Mouse (Mus musculus) hindbrain, embryonic 11.5 days (tissue): Measurements from ENCODE around the gene Map3k3. TPM values are rescaled to one million over a fixed set of nuclear protein-coding genes. Genes with fewer than 3 reads are reported as not detected.
"Not testable (repeated sequence)": the region's sequence is repeated elsewhere in the genome, so short reads cannot be mapped to it uniquely, and the experiment has no call there.

Experiments used
- ATAC-seq: fragments of 200-750 bp; cut with Nextera tagmentation; 2 replicates; pipeline ENCODE4 v1.8.0; 2017; ENCODE audit warnings: mild to moderate bottlenecking, moderate TSS enrichment, moderate library complexity; ENCODE audit not compliant: low FRiP score
- DNase-seq: peaks from one replicate; pipeline ENCODE4 v3.0.0-alpha.2; 2015; ENCODE audit warnings: low spot score
- H3K27ac ChIP-seq: fragments of 300-500 bp; sonication (generic); 2 replicates; pipeline ENCODE4 v1.5.1; 2014; ENCODE audit warnings: mild to moderate bottlenecking, low read depth, low read length
- H3K27me3 ChIP-seq: fragments of 300-500 bp; sonication (generic); 2 replicates; pipeline ENCODE4 v1.6.1; 2014; ENCODE audit warnings: mild to moderate bottlenecking, low read length, moderate library complexity, mixed read lengths; ENCODE audit not compliant: control insufficient read depth, insufficient read depth
- H3K36me3 ChIP-seq: fragments of 300-500 bp; sonication (generic); 2 replicates; pipeline ENCODE4 v1.6.1; 2014; ENCODE audit warnings: mild to moderate bottlenecking, low read length, moderate library complexity, mixed read lengths; ENCODE audit not compliant: control insufficient read depth, insufficient read depth
- H3K4me1 ChIP-seq: fragments of 300-500 bp; sonication (generic); replicated peaks from 2 replicates; pipeline ENCODE4 v1.6.1; 2014; ENCODE audit warnings: low read length, mixed read lengths; ENCODE audit not compliant: control insufficient read depth, insufficient read depth
- H3K4me2 ChIP-seq: fragments of 300-500 bp; sonication (generic); replicated peaks from 2 replicates; pipeline ENCODE4 v1.6.1; 2014; ENCODE audit warnings: mild to moderate bottlenecking, low read depth, low read length
- H3K4me3 ChIP-seq: fragments of 300-500 bp; sonication (generic); 2 replicates; pipeline ENCODE4 v1.5.1; 2014; ENCODE audit warnings: low read depth, low read length
- H3K9ac ChIP-seq: fragments of 300-500 bp; sonication (generic); 2 replicates; pipeline ENCODE4 v1.6.1; 2014; ENCODE audit warnings: low read depth, low read length
- H3K9me3 ChIP-seq: fragments of 300-500 bp; sonication (generic); 2 replicates; pipeline ENCODE4 v1.6.1; 2016; ENCODE audit warnings: low read length; ENCODE audit not compliant: control insufficient read depth
- WGBS: fragments of 180-500 bp; shearing (Covaris S2); extraction: QIAGEN DNeasy Blood & Tissue Kit; methylation state at CpG from one replicate; pipeline ENCODE4 v1.1.7; 2014; 5-methylcytosine and 5-hydroxymethylcytosine counted together
- polyA plus RNA-seq: library from polyadenylated mRNA; unstranded; fragments of >200 nt; fragmentation: Nextera tagmentation; extraction: Ambion mirVana; gene quantifications from 2 replicates; pipeline ENCODE4 v1.2.1, GENCODE M21; 2014

Gene Map3k3
- polyA plus RNA-seq, 1 experiment from 2014 or later: 14.2 TPM

- WGBS: 92% methylated on average over 7 of the region's 7 CpGs
- Histone ChIP-seq H3K27me3 (no peaks in the 10 kb centered on the region), H3K4me3 (no peak overlapping the region), H3K36me3 (no peaks in the 10 kb centered on the region), H3K9me3 (no peaks in the 10 kb centered on the region), H3K27ac (no peak overlapping the region), H3K4me2 (no peak overlapping the region), H3K4me1 (no peaks in the 10 kb centered on the region), H3K9ac (no peak overlapping the region)
- DNase-seq (no peak), ATAC-seq (no peak)
Measured at GRCm38 (mm10) chr11:106194891-106195290, 110.5 kb downstream of the Map3k3 start.

DNA sequence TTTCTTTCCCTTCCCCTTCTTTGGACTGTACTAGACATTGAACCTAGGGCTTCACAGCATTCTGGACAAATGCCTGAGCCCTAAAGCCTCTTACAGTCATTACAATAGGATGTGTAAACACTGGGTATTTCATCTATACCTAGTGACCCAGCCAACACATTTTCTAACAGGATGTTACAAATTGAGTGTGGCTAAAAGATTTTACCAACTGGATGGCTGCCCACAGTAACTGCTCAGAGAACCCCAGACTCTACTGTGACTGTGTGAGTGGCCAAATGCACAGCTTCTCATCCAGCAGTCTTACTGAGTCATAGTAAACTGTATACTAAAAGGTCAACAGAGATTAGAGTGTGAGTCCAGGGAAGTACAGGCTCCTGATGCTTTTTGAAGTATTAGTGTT lies 110.9 kb downstream of the Map3k3 start:
- H3K27me3 ChIP-seq: no peaks in the 10 kb centered on the region
- no peak overlapping the region for H3K27ac ChIP-seq
- DNase-seq (no peak), ATAC-seq (no peak)
- H3K4me2 ChIP-seq: no peak overlapping the region
- no peak overlapping the region for H3K4me3 ChIP-seq
- no peaks in the 10 kb centered on the region for H3K9me3 ChIP-seq
- no peaks in the 10 kb centered on the region for H3K36me3 ChIP-seq
- H3K9ac ChIP-seq: no peak overlapping the region
- no peaks in the 10 kb centered on the region for H3K4me1 ChIP-seq

- Histone ChIP-seq H3K27me3 (no peaks in the 10 kb centered on the region), H3K9ac (no peak overlapping the region), H3K27ac (no peak overlapping the region), H3K9me3 (no peaks in the 10 kb centered on the region), H3K4me2 (no peak overlapping the region), H3K36me3 (peaks cover 3% of the 10 kb centered on the region; the same call in 1 of the 2 replicates), H3K4me3 (no peak overlapping the region), H3K4me1 (no peaks in the 10 kb centered on the region)
- ATAC-seq (no peak), DNase-seq (no peak)
- 90% methylated on average over 4 of the region's 4 CpGs for WGBS
Measured at GRCm38 (mm10) chr11:106198277-106198676, 113.9 kb downstream of the Map3k3 start.

DNA sequence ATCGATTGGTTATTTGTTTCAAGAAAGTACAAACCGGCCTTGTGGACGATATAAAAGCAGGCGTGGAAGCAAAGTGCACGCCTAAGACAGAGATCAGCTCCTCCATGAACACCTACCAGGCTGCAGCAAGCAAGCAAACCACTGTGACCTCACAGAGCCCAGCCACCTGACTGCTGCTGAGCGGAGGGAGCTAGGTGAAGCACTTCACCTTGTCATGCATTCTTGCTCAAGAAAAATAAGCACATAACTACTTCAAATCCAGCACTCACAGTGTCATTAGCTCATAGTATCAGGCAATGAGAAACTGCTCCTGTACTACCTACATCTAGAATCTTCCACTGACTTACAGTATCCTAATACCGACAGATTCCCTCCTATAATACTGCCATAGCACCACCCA lies 115.6 kb downstream of the Map3k3 start:
- not testable (repeated sequence) for H3K27me3 ChIP-seq, ATAC-seq, H3K9ac ChIP-seq, H3K4me3 ChIP-seq, H3K4me2 ChIP-seq, H3K4me1 ChIP-seq, H3K27ac ChIP-seq, H3K36me3 ChIP-seq, H3K9me3 ChIP-seq, DNase-seq
- WGBS: 97% methylated on average over 7 of the region's 7 CpGs

DNA sequence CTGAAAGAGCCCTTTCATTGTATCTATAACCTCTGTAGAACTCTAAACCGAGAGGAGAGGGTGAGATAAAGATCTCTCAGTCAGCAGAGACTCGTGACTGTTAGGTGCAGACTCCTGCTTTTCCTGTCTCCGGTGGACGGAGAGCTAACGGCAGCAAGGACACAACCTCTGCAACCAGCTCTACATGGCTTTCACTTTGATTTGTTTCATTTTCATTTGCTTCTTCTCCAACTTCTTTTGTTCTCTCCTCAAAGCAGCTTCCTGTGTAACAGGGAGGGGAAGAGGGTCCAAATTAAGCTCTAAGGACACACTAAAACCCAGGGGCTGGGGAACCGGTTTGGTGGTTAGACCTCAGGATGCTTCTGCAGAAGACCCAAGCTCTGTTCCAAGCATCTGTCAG lies 116.3 kb downstream of the Map3k3 start:
- H3K36me3 ChIP-seq: peaks cover 3% of the 10 kb centered on the region; the same call in 1 of the 2 replicates
- H3K9me3 ChIP-seq: no peaks in the 10 kb centered on the region
- no peak for DNase-seq
- H3K4me3 ChIP-seq: no peak overlapping the region
- H3K4me1 ChIP-seq: no peaks in the 10 kb centered on the region
- H3K4me2 ChIP-seq: no peak overlapping the region
- H3K27ac ChIP-seq: no peak overlapping the region
- H3K9ac ChIP-seq: no peak overlapping the region
- ATAC-seq: no peak
- H3K27me3 ChIP-seq: no peaks in the 10 kb centered on the region
- 86% methylated on average over 6 of the region's 6 CpGs for WGBS

- Histone ChIP-seq H3K36me3 (peaks cover 3% of the 10 kb centered on the region; the same call in 1 of the 2 replicates), H3K27ac (no peak overlapping the region), H3K9ac (no peak overlapping the region), H3K9me3 (no peaks in the 10 kb centered on the region), H3K4me3 (no peak overlapping the region), H3K4me1 (no peaks in the 10 kb centered on the region), H3K4me2 (no peak overlapping the region), H3K27me3 (no peaks in the 10 kb centered on the region)
- DNase-seq: no peak
- no peak for ATAC-seq
- 93% methylated on average over 19 of the region's 19 CpGs for WGBS
Measured at GRCm38 (mm10) chr11:106201337-106202122, 117.1 kb downstream of the Map3k3 start.

DNA sequence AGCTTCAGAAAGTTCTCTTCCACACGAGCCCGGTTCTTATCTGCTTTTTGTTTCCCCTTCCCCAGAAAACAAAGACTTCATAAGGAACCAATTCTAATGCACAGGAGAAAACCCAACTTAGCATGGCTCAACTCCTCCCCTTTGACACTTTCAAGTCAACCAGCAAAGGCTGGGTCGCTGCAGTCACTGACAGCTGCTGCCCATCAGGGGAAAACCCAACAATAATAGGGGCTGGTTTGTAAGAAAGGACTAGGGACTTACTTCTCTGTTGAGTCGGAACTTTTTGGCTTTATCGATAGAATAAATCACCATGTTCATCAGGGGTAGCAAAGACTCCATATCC lies 117.7 kb downstream of the Map3k3 start, which contains the start of gene Strada:
TSS of gene Strada (minus strand) at position 46 of the 343 bp plus-strand sequence.
- Histone ChIP-seq H3K4me3 (no peak within 1 kb of the TSS), H3K27me3 (no peaks in the 10 kb centered on the region), H3K4me1 (no peaks in the 10 kb centered on the region), H3K27ac (no peak within 1 kb of the TSS), H3K4me2 (no peak within 1 kb of the TSS), H3K9me3 (no peaks in the 10 kb centered on the region), H3K36me3 (peaks cover 3% of the 10 kb centered on the region; the same call in 1 of the 2 replicates), H3K9ac (no peak within 1 kb of the TSS)
- no peak for DNase-seq
- ATAC-seq: no peak
- WGBS: 83% methylated on average over 5 of the region's 5 CpGs

Other genes starting within 250 kb of the Map3k3 start
- 17.6 and 20.9 TPM in 2 replicates for gene Cyb561, start 131.3 kb upstream of the Map3k3 start, polyA plus RNA-seq
- gene Ace, start 116.7 kb upstream of the Map3k3 start, polyA plus RNA-seq: 0.46 and 0.53 TPM in 2 replicates
- not detected in 2 replicates for gene Ace3, start 89.9 kb upstream of the Map3k3 start, polyA plus RNA-seq
- 0.46 and 0.75 TPM in 2 replicates for gene Kcnh6, start 76.5 kb upstream of the Map3k3 start, polyA plus RNA-seq
- gene Dcaf7, start 47.7 kb upstream of the Map3k3 start, polyA plus RNA-seq: 70.1 and 77.6 TPM in 2 replicates
- 8.7 and 11.7 TPM in 2 replicates for gene Taco1, start 18.6 kb upstream of the Map3k3 start, polyA plus RNA-seq
- not detected in 2 replicates for gene Gm10840, start 76.2 kb downstream of the Map3k3 start, polyA plus RNA-seq
- gene Limd2, start 76.2 kb downstream of the Map3k3 start, polyA plus RNA-seq: 298 and 301 TPM in 2 replicates
- 36.4 and 44.5 TPM in 2 replicates for gene Strada, start 117.6 kb downstream of the Map3k3 start, polyA plus RNA-seq
- gene Ccdc47, start 131.7 kb downstream of the Map3k3 start, polyA plus RNA-seq: 65.7 and 72.3 TPM in 2 replicates
- 91.4 and 103 TPM in 2 replicates for gene Ddx42, start 132.3 kb downstream of the Map3k3 start, polyA plus RNA-seq
- gene Ftsj3, start 171.5 kb downstream of the Map3k3 start, polyA plus RNA-seq: 59.4 and 61.2 TPM in 2 replicates
- gene Psmc5, start 171.5 kb downstream of the Map3k3 start, polyA plus RNA-seq: 381 and 414 TPM in 2 replicates
- gene Smarcd2, start 188.4 kb downstream of the Map3k3 start, polyA plus RNA-seq: 31.6 and 33.2 TPM in 2 replicates
- 0.08 and 0.35 TPM in 2 replicates for gene Tcam1, start 192.1 kb downstream of the Map3k3 start, polyA plus RNA-seq
- gene Gh, start 217.3 kb downstream of the Map3k3 start, polyA plus RNA-seq: not detected in 2 replicates
- 0.91 and 1.9 TPM in 2 replicates for gene Cd79b, start 230.1 kb downstream of the Map3k3 start, polyA plus RNA-seq